23 mouse cellular contexts compared by ENCODE assay signal in the genomic region with DNA sequence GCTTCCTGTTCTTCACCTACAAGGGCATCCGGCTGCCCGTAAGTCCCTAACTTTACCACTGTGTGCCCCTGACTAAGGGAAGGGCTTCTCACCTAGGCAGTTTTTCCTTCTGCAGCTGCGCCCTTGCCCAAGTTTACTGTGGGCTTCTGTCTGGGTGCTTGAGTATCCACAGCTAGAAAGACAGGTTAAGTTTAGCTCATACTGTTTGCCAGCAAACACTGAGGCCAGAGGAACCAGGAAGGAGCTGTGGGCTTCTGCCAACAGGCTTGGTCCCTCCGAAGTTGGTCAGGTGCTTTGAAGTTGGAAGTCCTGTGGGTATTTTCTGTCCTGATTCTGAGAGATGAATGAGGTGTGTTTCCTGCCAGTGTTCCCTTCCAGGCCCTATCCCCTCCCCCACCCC. TPM values are rescaled to one million over a fixed set of nuclear protein-coding genes. Genes with fewer than 3 reads are reported as not detected.
A peak's percentile ranks its signal among the peaks of the same experiment; 100 is the strongest.
DNase-seq lines count a peak whose midpoint lies in the region; ATAC-seq and TF ChIP-seq lines count a peak whose summit lies in the region.
"Had no signal": no experiment of that assay in that cellular context is flagged by ENCODE, and none has a peak within 500 bp of the region (broad histone marks: within the 10 kb centered on the region; RNA-seq: fewer than 3 reads in every experiment).

No protein-coding gene starts in this region.

- no peaks in the 10 kb centered on the region for H3K36me3 ChIP-seq in heart, embryonic 12.5 days
- no peaks in the 10 kb centered on the region for H3K36me3 ChIP-seq in lung, postnatal 0 days (ENCODE audit: insufficient read depth, low read length)
- no peaks in the 10 kb centered on the region for H3K36me3 ChIP-seq in stomach, postnatal 0 days (ENCODE audit: control insufficient read depth, insufficient read depth, low read length)
- H3K36me3 ChIP-seq: embryonic facial prominence, embryonic 10.5 days; heart, embryonic 13.5 days; hindbrain, embryonic 12.5 days; limb, embryonic 10.5 days; liver, embryonic 12.5 days; neural tube, embryonic 13.5 days had no signal

- H3K4me3 ChIP-seq in heart, embryonic 12.5 days, result no peak overlapping the region
- H3K4me3 ChIP-seq in lung, postnatal 0 days (ENCODE audit: low read depth, low read length), result no peak overlapping the region
- no peak overlapping the region for H3K4me3 ChIP-seq in stomach, postnatal 0 days (ENCODE audit: low read depth, low read length)
- H3K4me3 ChIP-seq: embryonic facial prominence, embryonic 10.5 days; erythroblast, embryonic 14.5 days; heart, embryonic 13.5 days; hindbrain, embryonic 12.5 days; limb, embryonic 10.5 days; liver, embryonic 12.5 days; megakaryocyte, embryonic 14.5 days; neural tube, embryonic 13.5 days had no signal

- peaks cover 9% of the 10 kb centered on the region for H3K4me1 ChIP-seq in heart, embryonic 12.5 days (replicated peaks)
- no peaks in the 10 kb centered on the region; the same call in 1 of the 2 replicates for H3K4me1 ChIP-seq in lung, postnatal 0 days (ENCODE audit: insufficient read depth, low read depth, low read length)
- no peaks in the 10 kb centered on the region for H3K4me1 ChIP-seq in stomach, postnatal 0 days (replicated peaks; ENCODE audit: control insufficient read depth, insufficient read depth)

- no peak overlapping the region for H3K27ac ChIP-seq in heart, embryonic 12.5 days (ENCODE audit: poor library complexity, severe bottlenecking)
- H3K27ac ChIP-seq in lung, postnatal 0 days (ENCODE audit: low read length), result no peak overlapping the region
- 0 out of 2 replicates have a peak overlapping the region, but pooled peaks have one; percentile 31 for H3K27ac ChIP-seq in stomach, postnatal 0 days (replicated peaks)
- H3K27ac ChIP-seq: embryonic facial prominence, embryonic 10.5 days; heart, embryonic 13.5 days; hindbrain, embryonic 12.5 days; kidney, postnatal 0 days; limb, embryonic 10.5 days; liver, embryonic 12.5 days; neural tube, embryonic 13.5 days had no signal

- no peaks in the 10 kb centered on the region for H3K9me3 ChIP-seq in heart, embryonic 12.5 days (replicated peaks)
- no peaks in the 10 kb centered on the region for H3K9me3 ChIP-seq in lung, postnatal 0 days (ENCODE audit: low read length)
- H3K9me3 ChIP-seq in stomach, postnatal 0 days (ENCODE audit: control insufficient read depth, low read length), result no peaks in the 10 kb centered on the region
- H3K9me3 ChIP-seq: embryonic facial prominence, embryonic 10.5 days; heart, embryonic 13.5 days; hindbrain, embryonic 12.5 days; limb, embryonic 10.5 days; liver, embryonic 12.5 days; megakaryocyte, embryonic 14.5 days; neural tube, embryonic 13.5 days had no signal

- ATAC-seq in heart, embryonic 12.5 days (ENCODE audit: insufficient number of reproducible peaks, low FRiP score), result no peak
- ATAC-seq in lung, postnatal 0 days, result peak; percentile 17
- no peak for ATAC-seq in stomach, postnatal 0 days (ENCODE audit: low FRiP score, low TSS enrichment)
- ATAC-seq: forebrain, postnatal 0 days; liver, embryonic 12.5 days had no signal

- peaks cover 24% of the 10 kb centered on the region for H3K27me3 ChIP-seq in heart, embryonic 12.5 days (replicated peaks)
- no peaks in the 10 kb centered on the region; the same call in none of the 2 replicates for H3K27me3 ChIP-seq in lung, postnatal 0 days (replicated peaks; ENCODE audit: insufficient read depth, low read length)
- no peaks in the 10 kb centered on the region for H3K27me3 ChIP-seq in stomach, postnatal 0 days (ENCODE audit: control insufficient read depth, insufficient read depth, low read length)
- H3K27me3 ChIP-seq: CH12.LX had no signal

- intact Hi-C loops in left cerebral cortex, postnatal 4 days (cut with DNase I), result no loop called here

- no peak overlapping the region for H3K4me2 ChIP-seq in heart, embryonic 12.5 days
- no peak overlapping the region for H3K4me2 ChIP-seq in lung, postnatal 0 days (replicated peaks; ENCODE audit: low read depth, low read length)
- H3K4me2 ChIP-seq in stomach, postnatal 0 days (replicated peaks; ENCODE audit: low read depth), result no peak overlapping the region
- H3K4me2 ChIP-seq: heart, embryonic 13.5 days; hindbrain, embryonic 12.5 days; liver, embryonic 12.5 days; neural tube, embryonic 13.5 days had no signal

- DNase-seq in heart, adult 11 months, result peak; percentile 93
- DNase-seq in urinary bladder, postnatal 14 days (ENCODE audit: low spot score), result peak; percentile 38
- DNase-seq in urinary bladder, adult 18-20 months (ENCODE audit: low spot score in 2 of 2), result no peak
- DNase-seq in lung, postnatal 0 days (ENCODE audit: low spot score), result peak; percentile 61
- peak; percentile 38 for DNase-seq in stomach, postnatal 0 days (ENCODE audit: low spot score)
- no peak for DNase-seq in left cerebral cortex, postnatal 4 days
- no peak for DNase-seq in ovary, postnatal 10 days (ENCODE audit: low spot score)
- DNase-seq: adrenal gland, postnatal 25 days; cerebellum, postnatal 14 days; forebrain, postnatal 0 days; gastrocnemius, postnatal 14 days; thymus, postnatal 4 days had no signal

- TF ChIP-seq CTCF in lung, postnatal 0 days (IDR thresholded peaks at IDR 0.05), result no peak
- no peak for TF ChIP-seq CTCF in stomach, postnatal 0 days (IDR thresholded peaks at IDR 0.05; ENCODE audit: low read depth)

- 65% methylated on average over 4 of the region's 4 CpGs for WGBS in heart, embryonic 12.5 days
- WGBS in lung, postnatal 0 days, result 26% methylated on average over 4 of the region's 4 CpGs
- 62% methylated on average over 4 of the region's 4 CpGs for WGBS in stomach, postnatal 0 days

- no peak for TF ChIP-seq EP300 in lung, postnatal 0 days (IDR thresholded peaks at IDR 0.05)
- TF ChIP-seq EP300 in stomach, postnatal 0 days (optimal IDR thresholded peaks at IDR 0.05), result no peak

- no peak overlapping the region for H3K9ac ChIP-seq in heart, embryonic 12.5 days
- no peak overlapping the region for H3K9ac ChIP-seq in lung, postnatal 0 days (replicated peaks; ENCODE audit: low read depth)
- H3K9ac ChIP-seq in stomach, postnatal 0 days (ENCODE audit: low read length), result no peak overlapping the region
- H3K9ac ChIP-seq: forebrain, postnatal 0 days; heart, embryonic 13.5 days; hindbrain, embryonic 12.5 days; liver, embryonic 12.5 days; neural tube, embryonic 13.5 days had no signal

RNA-seq across cellular contexts. Expression of a gene that starts 4.6 kb away (rescaled TPM):
- polyA plus RNA-seq in heart, embryonic 12.5 days (2016; fragmentation: Nextera tagmentation; extraction: Ambion mirVana), result 0.06 and 0.24 TPM in 2 replicates
- polyA plus RNA-seq in lung, postnatal 0 days (2015; fragmentation: Nextera tagmentation; extraction: Ambion mirVana), result 1.9 and 2.2 TPM in 2 replicates
- 3.2 and 3.8 TPM in 2 replicates for polyA plus RNA-seq in stomach, postnatal 0 days (2015; fragmentation: Nextera tagmentation; extraction: Ambion mirVana)
- 1 to 10 TPM; 4.4 to 5.6 TPM for total RNA-seq in left cerebral cortex, postnatal 4 days (2021)
- polyA plus RNA-seq: erythroblast, embryonic 14.5 days had no signal

Comparison
In these comparisons a context has a peak if more than half of its experiments do, and no peak if none do; other contexts are left out.
1. DNase-seq: peak in heart, adult 11 months (single experiment), urinary bladder, postnatal 14 days (single experiment), lung, postnatal 0 days (single experiment) and stomach, postnatal 0 days (single experiment); none in urinary bladder, adult 18-20 months (0 of 2), left cerebral cortex, postnatal 4 days (single experiment) and ovary, postnatal 10 days (single experiment).